Mouse (Mus musculus): ENCODE measurements at regions not wholly inside any gene's neighbourhood (a gene's known extent, or its start where the extent isn't known, plus 50 kb on each side); places are given as distances from the start of the nearest gene placed in this dataset.

- peak; percentile 65; the same call in 1 of the 2 replicates for TF ChIP-seq CTCF (IDR thresholded peaks at IDR 0.05; ENCODE audit: extremely low read depth, insufficient read length, insufficient replicate concordance, low read depth, low read length)
- no peak for TF ChIP-seq POLR2A (IDR thresholded peaks at IDR 0.05; ENCODE audit: low read depth, low read length)
Measured at GRCm38 (mm10) chr9:63816540-63816939, 58.7 kb upstream of the Smad3 start.
